Mouse (Mus musculus) hematopoietic stem cell, adult 5-6 weeks (primary cell): ENCODE measurements around the gene Lrrc75b. TPM values are rescaled to one million over a fixed set of nuclear protein-coding genes. Genes with fewer than 3 reads are reported as not detected.
"Not testable (repeated sequence)": the region's sequence is repeated elsewhere in the genome, so short reads cannot be mapped to it uniquely, and the experiment has no call there.

ENCODE experiments used
- ATAC-seq, 2 experiments: fragments of 125-278 bp in 1 of 2; replicated peaks in 1 of 2; 2 replicates each; pipeline ENCODE4 v1.8.0; 2016 to 2017; ENCODE audit warnings: inconsistent platforms in 2 of 2, mild to moderate bottlenecking in 2 of 2, moderate number of reproducible peaks in 2 of 2, low read depth in 1 of 2, moderate TSS enrichment in 1 of 2; ENCODE audit not compliant: low FRiP score in 2 of 2, poor library complexity in 2 of 2, severe bottlenecking in 2 of 2, insufficient read depth in 1 of 2, low TSS enrichment in 1 of 2
- total RNA-seq: library from RNA; stranded (forward); fragments of 172-1452, 232-1000 nt; gene quantifications from 2 replicates; pipeline ENCODE4 v1.2.3, GENCODE M21; 2017

Gene Lrrc75b
- total RNA-seq, 1 experiment from 2014 or later: not detected

GRCm38 (mm10) chr10:75571937-75572336 lies 11.8 kb upstream of the Lrrc75b start:
- ATAC-seq: no peak

GRCm38 (mm10) chr10:75570981-75571657 lies 11.0 kb upstream of the Lrrc75b start:
- ATAC-seq: no peak

GRCm38 (mm10) chr10:75568851-75569250 lies 8.7 kb upstream of the Lrrc75b start:
- ATAC-seq: no peak

GRCm38 (mm10) chr10:75568441-75568840 lies 8.3 kb upstream of the Lrrc75b start:
- ATAC-seq: no peak

- no peak for ATAC-seq
Observed at GRCm38 (mm10) chr10:75568029-75568428, 7.9 kb upstream of the Lrrc75b start.

- ATAC-seq: not testable (repeated sequence)
Observed at GRCm38 (mm10) chr10:75566765-75567164, 6.6 kb upstream of the Lrrc75b start.

- ATAC-seq: no peak
Observed at GRCm38 (mm10) chr10:75566321-75566720, 6.2 kb upstream of the Lrrc75b start.

GRCm38 (mm10) chr10:75565906-75566305 lies 5.8 kb upstream of the Lrrc75b start:
- no peak for ATAC-seq

GRCm38 (mm10) chr10:75565436-75565835 lies 5.3 kb upstream of the Lrrc75b start:
- peak; percentile 85 to 90 for ATAC-seq

GRCm38 (mm10) chr10:75564687-75565265 lies 4.6 kb upstream of the Lrrc75b start:
- ATAC-seq: peak; percentile 12 to 46; a peak in 3 of 4 replicates

GRCm38 (mm10) chr10:75562596-75562995 lies 2.5 kb upstream of the Lrrc75b start:
- no peak for ATAC-seq

- ATAC-seq: no peak
Observed at GRCm38 (mm10) chr10:75561071-75561654, 1.0 kb upstream of the Lrrc75b start, which contains the start of gene Ggt1. Gene Ggt1, plus strand, starts transcription at chr10:75561604.

- no peak for ATAC-seq
Observed at GRCm38 (mm10) chr10:75560549-75560899, 394 bp upstream of the Lrrc75b start.

- no peak for ATAC-seq
Observed at GRCm38 (mm10) chr10:75559041-75559675, 972 bp downstream of the Lrrc75b start.

GRCm38 (mm10) chr10:75558515-75558914 lies 1.6 kb downstream of the Lrrc75b start:
- no peak for ATAC-seq

- no peak for ATAC-seq
Observed at GRCm38 (mm10) chr10:75556026-75556425, 4.1 kb downstream of the Lrrc75b start.

GRCm38 (mm10) chr10:75555557-75555956 lies 4.6 kb downstream of the Lrrc75b start:
- ATAC-seq: no peak

- peak; percentile 50 to 63; a peak in 3 of 4 replicates for ATAC-seq
Observed at GRCm38 (mm10) chr10:75554090-75554489, 6.0 kb downstream of the Lrrc75b start.
